Mouse (Mus musculus): ENCODE measurements around the gene Sh3bp4.
A peak's percentile ranks its signal among the peaks of the same experiment; 100 is the strongest.

The Sh3bp4 gene

GRCm38 (mm10) chr1:89127163-89127562, 56.9 kb downstream of the Sh3bp4 start:
- DNase-seq (ENCODE audit: low read depth) = no peak

- DNase-seq (ENCODE audit: low read depth) = no peak
Measured at GRCm38 (mm10) chr1:89130429-89130828, 60.2 kb downstream of the Sh3bp4 start.

- DNase-seq (ENCODE audit: low read depth) = no peak
Measured at GRCm38 (mm10) chr1:89131018-89131540, 60.9 kb downstream of the Sh3bp4 start.

- no peak for DNase-seq (ENCODE audit: low read depth)
Measured at GRCm38 (mm10) chr1:89131707-89132106, 61.5 kb downstream of the Sh3bp4 start.

- no peak for DNase-seq (ENCODE audit: low read depth)
Measured at GRCm38 (mm10) chr1:89133266-89133665, 63.1 kb downstream of the Sh3bp4 start.

GRCm38 (mm10) chr1:89133717-89134116, 63.5 kb downstream of the Sh3bp4 start:
- no peak for DNase-seq (ENCODE audit: low read depth)

- no peak for DNase-seq (ENCODE audit: low read depth)
Measured at GRCm38 (mm10) chr1:89136089-89136811, 66.0 kb downstream of the Sh3bp4 start.

GRCm38 (mm10) chr1:89137086-89137816, 67.0 kb downstream of the Sh3bp4 start:
- DNase-seq (ENCODE audit: low read depth) = no peak

GRCm38 (mm10) chr1:89138316-89138715, 68.1 kb downstream of the Sh3bp4 start:
- DNase-seq (ENCODE audit: low read depth) = no peak

- no peak for DNase-seq (ENCODE audit: low read depth)
Measured at GRCm38 (mm10) chr1:89140113-89140512, 69.9 kb downstream of the Sh3bp4 start.

- DNase-seq (ENCODE audit: low read depth) = no peak
Measured at GRCm38 (mm10) chr1:89151071-89151470, 80.9 kb downstream of the Sh3bp4 start.

GRCm38 (mm10) chr1:89152576-89152975, 82.4 kb downstream of the Sh3bp4 start:
- no peak for DNase-seq (ENCODE audit: low read depth)

GRCm38 (mm10) chr1:89153203-89153602, 83.0 kb downstream of the Sh3bp4 start:
- DNase-seq (ENCODE audit: low read depth) = no peak

GRCm38 (mm10) chr1:89163483-89163882, 93.3 kb downstream of the Sh3bp4 start:
- DNase-seq (ENCODE audit: low read depth) = no peak

- DNase-seq (ENCODE audit: low read depth) = no peak
Measured at GRCm38 (mm10) chr1:89164281-89164680, 94.1 kb downstream of the Sh3bp4 start.

- DNase-seq (ENCODE audit: low read depth) = no peak
Measured at GRCm38 (mm10) chr1:89164685-89165084, 94.5 kb downstream of the Sh3bp4 start.

- DNase-seq (ENCODE audit: low read depth) = no peak
Measured at GRCm38 (mm10) chr1:89166814-89167249, 96.6 kb downstream of the Sh3bp4 start.

GRCm38 (mm10) chr1:89171275-89171767, 101.1 kb downstream of the Sh3bp4 start:
- DNase-seq (ENCODE audit: low read depth) = no peak

- no peak for DNase-seq (ENCODE audit: low read depth)
Measured at GRCm38 (mm10) chr1:89174621-89175020, 104.4 kb downstream of the Sh3bp4 start.

GRCm38 (mm10) chr1:89175355-89175754, 105.1 kb downstream of the Sh3bp4 start:
- peak; percentile 8 for DNase-seq (ENCODE audit: low read depth)

- DNase-seq (ENCODE audit: low read depth) = no peak
Measured at GRCm38 (mm10) chr1:89183261-89183831, 113.1 kb downstream of the Sh3bp4 start.

GRCm38 (mm10) chr1:89184111-89184785, 114.0 kb downstream of the Sh3bp4 start:
- DNase-seq (ENCODE audit: low read depth) = no peak

Data from 416B (cell line).